Mouse (Mus musculus) heart, postnatal 0 days (tissue): Measurements from ENCODE around the gene Hist1h3e.

Experiments used
- CTCF ChIP-seq: IDR thresholded peaks from 2 replicates; pipeline ENCODE4 v1.5.1; 2016; ENCODE audit warnings: antibody characterized with exemption, control low read depth, low read depth
- EP300 ChIP-seq: IDR thresholded peaks from 2 replicates; pipeline ENCODE4 v1.6.1; 2016; ENCODE audit warnings: antibody characterized with exemption, low read depth

DNA sequence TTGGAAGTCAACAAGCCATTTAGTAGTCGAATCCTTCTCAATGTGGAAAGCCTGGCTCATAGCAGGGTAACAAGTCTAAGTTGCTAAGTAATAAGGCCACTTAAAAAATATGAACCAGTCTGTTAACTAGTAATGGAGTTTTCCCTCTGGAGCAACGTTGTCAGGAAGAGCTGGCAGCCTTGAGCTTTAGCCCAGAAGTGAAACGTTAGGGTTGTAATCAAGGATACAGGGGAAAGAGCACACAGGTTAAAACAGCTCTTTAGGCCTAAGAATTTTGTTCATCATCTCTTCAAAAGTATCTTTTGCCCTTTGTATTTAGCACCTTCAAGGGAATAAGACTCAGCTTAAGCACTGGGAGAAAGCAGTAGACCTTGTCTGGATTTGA, 11.4 kb downstream of the Hist1h3e start:
- TF ChIP-seq CTCF (no peak), EP300 (no peak)
